Mouse (Mus musculus) embryonic facial prominence, embryonic 12.5 days (tissue): Measurements from ENCODE around the gene Igf2bp2. TPM values are rescaled to one million over a fixed set of nuclear protein-coding genes. Genes with fewer than 3 reads are reported as not detected.

Source experiments
- ATAC-seq: fragments of 200-750 bp; cut with Nextera tagmentation; 2 replicates; pipeline ENCODE4 v1.8.0; 2017; ENCODE audit not compliant: insufficient number of reproducible peaks, insufficient read depth, low FRiP score, low TSS enrichment
- H3K27ac ChIP-seq: fragments of 300-500 bp; sonication (generic); 2 replicates; pipeline ENCODE4 v1.5.1; 2016; ENCODE audit warnings: mild to moderate bottlenecking
- H3K27me3 ChIP-seq: fragments of 300-500 bp; sonication (generic); 2 replicates; pipeline ENCODE4 v1.6.1; 2016; ENCODE audit warnings: mild to moderate bottlenecking, moderate library complexity
- H3K36me3 ChIP-seq: fragments of 300-500 bp; sonication (generic); 2 replicates; pipeline ENCODE4 v1.6.1; 2016; ENCODE audit warnings: mild to moderate bottlenecking
- H3K4me1 ChIP-seq: fragments of 300-500 bp; sonication (generic); 2 replicates; pipeline ENCODE4 v1.6.1; 2016
- H3K4me2 ChIP-seq: fragments of 300-500 bp; sonication (generic); replicated peaks from 2 replicates; pipeline ENCODE4 v1.6.1; 2016; ENCODE audit warnings: mild to moderate bottlenecking, moderate library complexity
- H3K4me3 ChIP-seq: fragments of 300-500 bp; sonication (generic); 2 replicates; pipeline ENCODE4 v1.5.1; 2016; ENCODE audit warnings: mild to moderate bottlenecking
- H3K9ac ChIP-seq: fragments of 300-500 bp; sonication (generic); 2 replicates; pipeline ENCODE4 v1.6.1; 2016; ENCODE audit warnings: mild to moderate bottlenecking, moderate library complexity
- H3K9me3 ChIP-seq: fragments of 300-500 bp; sonication (generic); 2 replicates; pipeline ENCODE4 v1.6.1; 2016; ENCODE audit warnings: mild to moderate bottlenecking, moderate library complexity
- WGBS: fragments of 180-500 bp; shearing (Covaris S2); methylation state at CpG from one replicate; pipeline ENCODE4 v1.1.7; 2016; 5-methylcytosine and 5-hydroxymethylcytosine counted together
- polyA plus RNA-seq: library from polyadenylated mRNA; unstranded; fragments of >200 nt; fragmentation: Nextera tagmentation; extraction: Ambion mirVana; gene quantifications from 2 replicates; pipeline ENCODE4 v1.2.1, GENCODE M21; 2016

Gene Igf2bp2
- polyA plus RNA-seq, 1 experiment from 2014 or later = 132 TPM

- H3K27ac ChIP-seq = no peak overlapping the region
- 93% methylated on average over 10 of the region's 10 CpGs for WGBS
- H3K4me3 ChIP-seq = no peak overlapping the region
- no peak overlapping the region for H3K9ac ChIP-seq
- no peaks in the 10 kb centered on the region for H3K9me3 ChIP-seq
- no peaks in the 10 kb centered on the region for H3K27me3 ChIP-seq
- H3K36me3 ChIP-seq = peaks cover 63% of the 10 kb centered on the region
- no peak overlapping the region for H3K4me2 ChIP-seq
- H3K4me1 ChIP-seq = no peaks in the 10 kb centered on the region
- ATAC-seq = no peak
Measured at GRCm38 (mm10) chr16:22060416-22060815, 102.7 kb downstream of the Igf2bp2 start.

GRCm38 (mm10) chr16:22058871-22059270, 104.2 kb downstream of the Igf2bp2 start:
- Histone ChIP-seq H3K4me3 (no peak overlapping the region), H3K4me1 (no peaks in the 10 kb centered on the region), H3K27ac (no peak overlapping the region), H3K27me3 (no peaks in the 10 kb centered on the region), H3K36me3 (peaks cover 50% of the 10 kb centered on the region), H3K9me3 (no peaks in the 10 kb centered on the region), H3K9ac (no peak overlapping the region), H3K4me2 (no peak overlapping the region)
- ATAC-seq = no peak
- WGBS = 94% methylated on average over 7 of the region's 7 CpGs

- Histone ChIP-seq H3K9me3 (no peaks in the 10 kb centered on the region), H3K27ac (no peak overlapping the region), H3K36me3 (peaks cover 42% of the 10 kb centered on the region), H3K4me2 (no peak overlapping the region), H3K27me3 (no peaks in the 10 kb centered on the region), H3K9ac (no peak overlapping the region), H3K4me1 (no peaks in the 10 kb centered on the region), H3K4me3 (no peak overlapping the region)
- ATAC-seq = peak; percentile 43
- 86% methylated on average over 6 of the region's 6 CpGs for WGBS
Measured at GRCm38 (mm10) chr16:22057498-22057897, 105.6 kb downstream of the Igf2bp2 start.

GRCm38 (mm10) chr16:22053411-22053810, 109.7 kb downstream of the Igf2bp2 start:
- H3K9ac ChIP-seq = no peak overlapping the region

GRCm38 (mm10) chr16:22046739-22047366, 116.2 kb downstream of the Igf2bp2 start:
- Histone ChIP-seq H3K27ac (no peak overlapping the region), H3K4me2 (no peak overlapping the region), H3K36me3 (peaks cover 41% of the 10 kb centered on the region), H3K4me1 (no peaks in the 10 kb centered on the region), H3K4me3 (no peak overlapping the region), H3K27me3 (no peaks in the 10 kb centered on the region), H3K9ac (no peak overlapping the region), H3K9me3 (no peaks in the 10 kb centered on the region)
- WGBS = 94% methylated on average over 10 of the region's 10 CpGs
- no peak for ATAC-seq

More at GRCm38 (mm10) chr16:22053411-22053810, 109.7 kb downstream of the Igf2bp2 start:
- Histone ChIP-seq H3K4me3 (no peak overlapping the region), H3K9me3 (no peaks in the 10 kb centered on the region), H3K27ac (no peak overlapping the region), H3K4me1 (no peaks in the 10 kb centered on the region), H3K4me2 (no peak overlapping the region), H3K27me3 (no peaks in the 10 kb centered on the region), H3K36me3 (peaks cover 10% of the 10 kb centered on the region)
- ATAC-seq = no peak
- WGBS = 93% methylated on average over 21 of the region's 21 CpGs

- Histone ChIP-seq H3K4me1 (no peaks in the 10 kb centered on the region), H3K27me3 (no peaks in the 10 kb centered on the region), H3K9ac (no peak overlapping the region), H3K4me2 (no peak overlapping the region), H3K27ac (no peak overlapping the region), H3K9me3 (no peaks in the 10 kb centered on the region), H3K36me3 (peaks cover 49% of the 10 kb centered on the region), H3K4me3 (no peak overlapping the region)
- WGBS = 94% methylated on average over 3 of the region's 3 CpGs
- ATAC-seq = no peak
Measured at GRCm38 (mm10) chr16:22045930-22046329, 117.2 kb downstream of the Igf2bp2 start.

- WGBS = 90% methylated on average over 4 of the region's 4 CpGs
- Histone ChIP-seq H3K9ac (no peak overlapping the region), H3K4me1 (no peaks in the 10 kb centered on the region), H3K9me3 (no peaks in the 10 kb centered on the region), H3K27ac (no peak overlapping the region), H3K4me3 (no peak overlapping the region), H3K27me3 (no peaks in the 10 kb centered on the region), H3K4me2 (no peak overlapping the region), H3K36me3 (peaks cover 60% of the 10 kb centered on the region)
- no peak for ATAC-seq
Measured at GRCm38 (mm10) chr16:22043830-22044229, 119.3 kb downstream of the Igf2bp2 start.

- no peak for ATAC-seq
- 89% methylated on average over 1 of the region's 1 CpGs for WGBS
- no peak overlapping the region for H3K4me2 ChIP-seq
- peaks cover 59% of the 10 kb centered on the region for H3K36me3 ChIP-seq
- no peaks in the 10 kb centered on the region for H3K9me3 ChIP-seq
- no peak overlapping the region for H3K27ac ChIP-seq
- H3K9ac ChIP-seq = no peak overlapping the region
- H3K4me1 ChIP-seq = no peaks in the 10 kb centered on the region
- H3K27me3 ChIP-seq = no peaks in the 10 kb centered on the region
- no peak overlapping the region for H3K4me3 ChIP-seq
Measured at GRCm38 (mm10) chr16:22039978-22040377, 123.1 kb downstream of the Igf2bp2 start.

GRCm38 (mm10) chr16:22038554-22038953, 124.5 kb downstream of the Igf2bp2 start:
- WGBS = 84% methylated on average over 10 of the region's 10 CpGs

GRCm38 (mm10) chr16:22027474-22027873, 135.6 kb downstream of the Igf2bp2 start:
- Histone ChIP-seq H3K27me3 (no peaks in the 10 kb centered on the region), H3K4me3 (no peak overlapping the region), H3K27ac (no peak overlapping the region), H3K4me2 (no peak overlapping the region), H3K9me3 (no peaks in the 10 kb centered on the region), H3K4me1 (no peaks in the 10 kb centered on the region), H3K9ac (no peak overlapping the region), H3K36me3 (peaks cover 68% of the 10 kb centered on the region)
- WGBS = 93% methylated on average over 5 of the region's 5 CpGs
- no peak for ATAC-seq

More at GRCm38 (mm10) chr16:22038554-22038953, 124.5 kb downstream of the Igf2bp2 start:
- Histone ChIP-seq H3K4me1 (no peaks in the 10 kb centered on the region), H3K4me3 (no peak overlapping the region), H3K9me3 (no peaks in the 10 kb centered on the region), H3K27ac (no peak overlapping the region), H3K27me3 (no peaks in the 10 kb centered on the region), H3K9ac (no peak overlapping the region), H3K36me3 (peaks cover 46% of the 10 kb centered on the region), H3K4me2 (no peak overlapping the region)
- ATAC-seq = no peak

GRCm38 (mm10) chr16:22022122-22022521, 141.0 kb downstream of the Igf2bp2 start:
- ATAC-seq = no peak
- no peak overlapping the region for H3K4me3 ChIP-seq
- no peak overlapping the region for H3K4me2 ChIP-seq
- H3K9me3 ChIP-seq = peaks cover 3% of the 10 kb centered on the region; the same call in 1 of the 2 replicates
- peaks cover 54% of the 10 kb centered on the region for H3K36me3 ChIP-seq
- no peak overlapping the region for H3K27ac ChIP-seq
- WGBS = 97% methylated on average over 2 of the region's 2 CpGs
- H3K27me3 ChIP-seq = no peaks in the 10 kb centered on the region
- H3K9ac ChIP-seq = no peak overlapping the region
- no peaks in the 10 kb centered on the region for H3K4me1 ChIP-seq

GRCm38 (mm10) chr16:22015569-22015968, 147.5 kb downstream of the Igf2bp2 start:
- Histone ChIP-seq H3K9me3 (no peaks in the 10 kb centered on the region), H3K4me1 (peaks cover 4% of the 10 kb centered on the region), H3K4me2 (no peak overlapping the region), H3K4me3 (no peak overlapping the region), H3K27ac (no peak overlapping the region), H3K36me3 (peaks cover 46% of the 10 kb centered on the region), H3K9ac (no peak overlapping the region), H3K27me3 (no peaks in the 10 kb centered on the region)
- no peak for ATAC-seq
- 85% methylated on average over 1 of the region's 1 CpGs for WGBS
